Comparison of ENCODE assay signal across 21 mouse cellular contexts in genomic region chr12:100441609-100442008, GRCm38 (mm10).
A peak's percentile ranks its signal among the peaks of the same experiment; 100 is the strongest.
DNase-seq lines count a peak whose midpoint lies in the region; ATAC-seq and TF ChIP-seq lines count a peak whose summit lies in the region.
"Had no signal": no experiment of that assay in that cellular context is flagged by ENCODE, and none has a peak within 500 bp of the region (broad histone marks: within the 10 kb centered on the region; RNA-seq: fewer than 3 reads in every experiment).

No protein-coding gene starts in this region.

- intact Hi-C loops in left cerebral cortex, adult 2 months (cut with DNase I), result no loop called here

- peaks cover 5% of the 10 kb centered on the region; the same call in 1 of the 2 replicates for H3K4me1 ChIP-seq in kidney, embryonic 14.5 days (ENCODE audit: control insufficient read depth, insufficient read depth, low read length)
- H3K4me1 ChIP-seq: forebrain, embryonic 10.5 days; forebrain, embryonic 12.5 days had no signal

- ATAC-seq in kidney, embryonic 14.5 days (ENCODE audit: low FRiP score, low TSS enrichment), result peak; percentile 73
- ATAC-seq: forebrain, embryonic 14.5 days; forebrain, embryonic 16.5 days had no signal

- H3K4me3 ChIP-seq in kidney, embryonic 14.5 days (ENCODE audit: low read length), result no peak overlapping the region
- H3K4me3 ChIP-seq in left cerebral cortex, adult 2 months, result no peak overlapping the region
- H3K4me3 ChIP-seq: embryonic facial prominence, embryonic 13.5 days; embryonic facial prominence, embryonic 15.5 days; erythroblast, embryonic 14.5 days; forebrain, embryonic 10.5 days; forebrain, embryonic 12.5 days had no signal

- H3K4me2 ChIP-seq in kidney, embryonic 14.5 days (replicated peaks; ENCODE audit: low read depth, low read length), result no peak overlapping the region
- H3K4me2 ChIP-seq: embryonic facial prominence, embryonic 13.5 days; embryonic facial prominence, embryonic 15.5 days; forebrain, embryonic 12.5 days had no signal

- no peak for TF ChIP-seq CTCF in left cerebral cortex, adult 2 months (IDR thresholded peaks at IDR 0.05)

- H3K27me3 ChIP-seq in kidney, embryonic 14.5 days (ENCODE audit: control insufficient read depth, insufficient read depth, low read length), result no peaks in the 10 kb centered on the region
- H3K27me3 ChIP-seq: embryonic facial prominence, embryonic 13.5 days; embryonic facial prominence, embryonic 15.5 days; forebrain, embryonic 12.5 days had no signal

- H3K9ac ChIP-seq in kidney, embryonic 14.5 days (ENCODE audit: low read depth, low read length), result no peak overlapping the region
- H3K9ac ChIP-seq: embryonic facial prominence, embryonic 13.5 days; embryonic facial prominence, embryonic 15.5 days; forebrain, embryonic 12.5 days had no signal

- no peak overlapping the region for H3K27ac ChIP-seq in kidney, embryonic 14.5 days (ENCODE audit: low read depth, low read length)
- peak overlapping the region; percentile 59 for H3K27ac ChIP-seq in left cerebral cortex, adult 2 months
- H3K27ac ChIP-seq: embryonic facial prominence, embryonic 13.5 days; embryonic facial prominence, embryonic 15.5 days; forebrain, embryonic 10.5 days; forebrain, embryonic 12.5 days had no signal

- DNase-seq in kidney, postnatal 10 days, result no peak
- no peak for DNase-seq in left cerebral cortex, adult 2 months (ENCODE audit: extremely low spot score in 1 of 2, low spot score in 2 of 2)
- no peak for DNase-seq in left cerebral cortex, adult 8-10 months (ENCODE audit: low spot score in 2 of 2)
- DNase-seq: adrenal gland, adult 2 months; adrenal gland, postnatal 10 days; adrenal gland, postnatal 25 days; cerebellum, adult 11 months; cerebellum, adult 18-20 months; cerebellum, adult 8-10 months; cerebellum, adult 9-11 months; cerebellum, postnatal 14 days; cerebellum, postnatal 36 days; embryo, embryonic 11 days had no signal

- WGBS in kidney, embryonic 14.5 days, result 29% methylated on average over 4 of the region's 4 CpGs

- 0 out of 2 replicates have a peak, but pooled peaks cover 1% of the 10 kb centered on the region for H3K36me3 ChIP-seq in kidney, embryonic 14.5 days (ENCODE audit: control insufficient read depth, insufficient read depth, low read length)
- H3K36me3 ChIP-seq: embryonic facial prominence, embryonic 13.5 days had no signal

- H3K9me3 ChIP-seq in kidney, embryonic 14.5 days (ENCODE audit: control insufficient read depth, low read length), result no peaks in the 10 kb centered on the region
- H3K9me3 ChIP-seq: embryonic facial prominence, embryonic 13.5 days; embryonic facial prominence, embryonic 15.5 days; forebrain, embryonic 10.5 days; forebrain, embryonic 12.5 days had no signal
